ENCODE assay signal across 43 mouse cellular contexts in the genomic region with DNA sequence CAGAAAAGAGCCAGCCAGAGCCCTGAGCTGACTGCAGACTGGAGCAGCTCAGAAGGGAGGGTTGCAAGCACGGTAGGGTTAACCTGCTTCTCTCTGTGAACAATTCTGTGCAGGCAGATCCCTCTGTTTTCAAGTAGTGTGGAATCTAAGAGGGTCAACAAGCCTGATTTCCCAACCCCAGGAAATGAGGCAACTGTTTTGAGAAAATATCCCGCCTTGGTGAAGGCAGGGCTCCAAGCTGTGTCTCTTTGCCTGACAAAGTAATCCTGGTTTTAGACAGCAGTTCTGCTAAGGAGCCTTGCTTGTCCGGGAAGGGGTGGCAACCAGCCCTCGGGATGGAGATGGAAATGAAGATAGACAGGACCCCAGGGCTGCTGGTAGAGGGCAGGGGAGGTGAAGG. TPM values are rescaled to one million over a fixed set of nuclear protein-coding genes. Genes with fewer than 3 reads are reported as not detected.
A peak's percentile ranks its signal among the peaks of the same experiment; 100 is the strongest.
DNase-seq lines count a peak whose midpoint lies in the region; ATAC-seq and TF ChIP-seq lines count a peak whose summit lies in the region.
"Had no signal": no experiment of that assay in that cellular context is flagged by ENCODE, and none has a peak within 500 bp of the region (broad histone marks: within the 10 kb centered on the region; RNA-seq: fewer than 3 reads in every experiment).

No protein-coding gene starts in this region.

- H3K27ac ChIP-seq in heart, embryonic 11.5 days (ENCODE audit: low read depth, low read length): no peak overlapping the region
- 0 out of 2 replicates have a peak overlapping the region, but pooled peaks have one; percentile 22 for H3K27ac ChIP-seq in liver, postnatal 0 days (ENCODE audit: low read depth)
- no peak overlapping the region for H3K27ac ChIP-seq in liver, embryonic 11.5 days (ENCODE audit: low read depth, low read length)
- H3K27ac ChIP-seq in left cerebral cortex, adult 2 months: no peak overlapping the region
- H3K27ac ChIP-seq: embryonic facial prominence, embryonic 10.5 days; embryonic facial prominence, embryonic 15.5 days; forebrain, embryonic 15.5 days; gastrocnemius, adult 2 months; heart, embryonic 13.5 days; hindbrain, embryonic 10.5 days; hindbrain, embryonic 15.5 days; kidney, embryonic 15.5 days; limb, embryonic 13.5 days; liver, embryonic 13.5 days; macrophage; neural tube, embryonic 15.5 days had no signal

- H3K4me1 ChIP-seq in heart, embryonic 11.5 days (ENCODE audit: control insufficient read depth, insufficient read depth, low read length): peaks cover 3% of the 10 kb centered on the region; the same call in 1 of the 2 replicates
- H3K4me1 ChIP-seq in liver, postnatal 0 days (ENCODE audit: insufficient read depth): peaks cover 8% of the 10 kb centered on the region
- H3K4me1 ChIP-seq in liver, embryonic 11.5 days (replicated peaks; ENCODE audit: control insufficient read depth, insufficient read depth, low read length): peaks cover 5% of the 10 kb centered on the region; the same call in 1 of the 2 replicates
- H3K4me1 ChIP-seq in lung, adult 2 months (ENCODE audit: control insufficient read depth, insufficient read depth, low read length): no peaks in the 10 kb centered on the region
- H3K4me1 ChIP-seq: embryonic facial prominence, embryonic 15.5 days; forebrain, embryonic 15.5 days; hindbrain, embryonic 15.5 days; kidney, embryonic 15.5 days; limb, embryonic 13.5 days; neural tube, embryonic 15.5 days had no signal

- H3K4me2 ChIP-seq in heart, embryonic 11.5 days: no peak overlapping the region
- no peak overlapping the region for H3K4me2 ChIP-seq in liver, postnatal 0 days (ENCODE audit: low read depth, low read length)
- H3K4me2 ChIP-seq in liver, embryonic 11.5 days: no peak overlapping the region
- H3K4me2 ChIP-seq: embryonic facial prominence, embryonic 15.5 days; forebrain, embryonic 15.5 days; heart, embryonic 13.5 days; hindbrain, embryonic 15.5 days; kidney, embryonic 15.5 days; limb, embryonic 13.5 days; liver, embryonic 13.5 days; neural tube, embryonic 15.5 days had no signal

- 60% methylated on average over 4 of the region's 4 CpGs for WGBS in heart, embryonic 11.5 days (ENCODE audit: insufficient replicate concordance)
- 53% methylated on average over 4 of the region's 4 CpGs for WGBS in liver, postnatal 0 days (ENCODE audit: insufficient replicate concordance)
- 67% methylated on average over 4 of the region's 4 CpGs for WGBS in liver, embryonic 11.5 days
- 43% methylated on average over 4 of the region's 4 CpGs for WGBS in lung, adult 2 months

- no peaks in the 10 kb centered on the region for H3K27me3 ChIP-seq in heart, embryonic 11.5 days (ENCODE audit: control insufficient read depth, insufficient read depth, low read length)
- H3K27me3 ChIP-seq in liver, postnatal 0 days (ENCODE audit: insufficient read depth, low read length): no peaks in the 10 kb centered on the region
- no peaks in the 10 kb centered on the region for H3K27me3 ChIP-seq in liver, embryonic 11.5 days (replicated peaks; ENCODE audit: control insufficient read depth, insufficient read depth, low read length)
- H3K27me3 ChIP-seq: CH12.LX; embryonic facial prominence, embryonic 15.5 days; forebrain, embryonic 15.5 days; hindbrain, embryonic 15.5 days; kidney, embryonic 15.5 days; limb, embryonic 13.5 days; neural tube, embryonic 15.5 days had no signal

- no peak for TF ChIP-seq EP300 in liver, postnatal 0 days (IDR thresholded peaks at IDR 0.05; ENCODE audit: low read depth)

- H3K9me3 ChIP-seq in heart, embryonic 11.5 days (replicated peaks; ENCODE audit: control insufficient read depth, low read length): no peaks in the 10 kb centered on the region
- no peaks in the 10 kb centered on the region for H3K9me3 ChIP-seq in liver, postnatal 0 days (ENCODE audit: low read length)
- H3K9me3 ChIP-seq in liver, embryonic 11.5 days (ENCODE audit: control insufficient read depth, low read length): no peaks in the 10 kb centered on the region
- H3K9me3 ChIP-seq: embryonic facial prominence, embryonic 15.5 days; forebrain, embryonic 15.5 days; heart, embryonic 13.5 days; hindbrain, embryonic 10.5 days; hindbrain, embryonic 15.5 days; kidney, embryonic 15.5 days; limb, embryonic 13.5 days; liver, embryonic 13.5 days; neural tube, embryonic 15.5 days had no signal

- TF ChIP-seq POLR2A in lung, adult 2 months (IDR thresholded peaks at IDR 0.05; ENCODE audit: borderline replicate concordance, extremely low read depth, low read depth, low read length): peak; percentile 38; the same call in 1 of the 2 replicates

- TF ChIP-seq CTCF in liver, postnatal 0 days (IDR thresholded peaks at IDR 0.05; ENCODE audit: low read depth): no peak
- TF ChIP-seq CTCF in lung, adult 2 months (IDR thresholded peaks at IDR 0.05; ENCODE audit: insufficient read depth, low read length): no peak
- TF ChIP-seq CTCF in left cerebral cortex, adult 2 months (IDR thresholded peaks at IDR 0.05): no peak

- ATAC-seq in heart, embryonic 11.5 days (replicated peaks; ENCODE audit: insufficient number of reproducible peaks, low FRiP score, low TSS enrichment): no peak
- no peak for ATAC-seq in liver, postnatal 0 days
- no peak for ATAC-seq in liver, embryonic 11.5 days (replicated peaks; ENCODE audit: low FRiP score)
- ATAC-seq: activated CD4-positive, CD25-positive, alpha-beta regulatory T cell, adult 4 months; forebrain, embryonic 15.5 days; inflammation-experienced regulatory T-cells, adult 6 months had no signal

- no peaks in the 10 kb centered on the region for H3K36me3 ChIP-seq in heart, embryonic 11.5 days (ENCODE audit: control insufficient read depth, insufficient read depth, low read length)
- no peaks in the 10 kb centered on the region for H3K36me3 ChIP-seq in liver, postnatal 0 days (replicated peaks; ENCODE audit: insufficient read depth, low read length)
- H3K36me3 ChIP-seq in liver, embryonic 11.5 days (ENCODE audit: control insufficient read depth, insufficient read depth, low read length): no peaks in the 10 kb centered on the region
- H3K36me3 ChIP-seq: embryonic facial prominence, embryonic 10.5 days; embryonic facial prominence, embryonic 15.5 days; forebrain, embryonic 15.5 days; heart, embryonic 13.5 days; hindbrain, embryonic 10.5 days; hindbrain, embryonic 15.5 days; kidney, embryonic 15.5 days; limb, embryonic 13.5 days; liver, embryonic 13.5 days; neural tube, embryonic 15.5 days had no signal

- H3K4me3 ChIP-seq in heart, embryonic 11.5 days (ENCODE audit: low read depth, low read length): no peak overlapping the region
- H3K4me3 ChIP-seq in liver, postnatal 0 days (ENCODE audit: low read depth, low read length): no peak overlapping the region
- no peak overlapping the region for H3K4me3 ChIP-seq in liver, embryonic 11.5 days (ENCODE audit: low read depth, low read length)
- H3K4me3 ChIP-seq in lung, adult 2 months (replicated peaks; ENCODE audit: extremely low read depth, low read depth, low read length): no peak overlapping the region
- H3K4me3 ChIP-seq in left cerebral cortex, adult 2 months: no peak overlapping the region
- H3K4me3 ChIP-seq: embryonic facial prominence, embryonic 10.5 days; embryonic facial prominence, embryonic 15.5 days; forebrain, embryonic 15.5 days; gastrocnemius, adult 2 months; heart, embryonic 13.5 days; hindbrain, embryonic 10.5 days; hindbrain, embryonic 15.5 days; kidney, embryonic 15.5 days; limb, embryonic 13.5 days; liver, embryonic 13.5 days; neural tube, embryonic 15.5 days had no signal

- H3K9ac ChIP-seq in heart, embryonic 11.5 days (ENCODE audit: low read depth, low read length): no peak overlapping the region
- no peak overlapping the region for H3K9ac ChIP-seq in liver, postnatal 0 days (replicated peaks)
- H3K9ac ChIP-seq in liver, embryonic 11.5 days (ENCODE audit: low read depth, low read length): no peak overlapping the region
- H3K9ac ChIP-seq: embryonic facial prominence, embryonic 15.5 days; forebrain, embryonic 15.5 days; heart, embryonic 13.5 days; hindbrain, embryonic 15.5 days; kidney, embryonic 15.5 days; limb, embryonic 13.5 days; liver, embryonic 13.5 days; neural tube, embryonic 15.5 days had no signal

- intact Hi-C loops in left cerebral cortex, postnatal 36 days (cut with DNase I): no loop called here
- intact Hi-C loops in left cerebral cortex, adult 2 months (cut with DNase I): no loop called here

- DNase-seq in heart, adult 11 months: peak; percentile 81
- DNase-seq in liver, postnatal 0 days: no peak
- no peak for DNase-seq in liver, embryonic 11.5 days (ENCODE audit: low spot score)
- DNase-seq in lung, adult 2 months: peak; percentile 66
- DNase-seq in lung, postnatal 25 days (ENCODE audit: low spot score): peak; percentile 77
- DNase-seq in left cerebral cortex, postnatal 36 days (ENCODE audit: low spot score in 2 of 2): no peak
- DNase-seq in left cerebral cortex, adult 2 months (ENCODE audit: extremely low spot score in 1 of 2, low spot score in 2 of 2): no peak
- DNase-seq: adrenal gland, adult 8-10 months; cerebellum, adult 2 months; cerebellum, postnatal 25 days; gastrocnemius, adult 2 months; gastrocnemius, postnatal 36 days; heart, postnatal 10 days; kidney, adult 18-20 months; kidney, postnatal 25 days; liver, embryonic 13.5 days; midbrain, embryonic 14.5 days; retina, postnatal 1 day; right cerebral cortex, postnatal 14 days; thymus, adult 2 months; thymus, postnatal 36 days had no signal

RNA-seq across cellular contexts. Expression of a gene that starts 17.5 kb away (rescaled TPM):
- polyA plus RNA-seq in heart, embryonic 11.5 days (2014; fragmentation: Nextera tagmentation; extraction: Ambion mirVana): 1.5 and 1.9 TPM in 2 replicates
- polyA plus RNA-seq in liver, postnatal 0 days (2015; fragmentation: Nextera tagmentation; extraction: Ambion mirVana): 18.8 and 19.3 TPM in 2 replicates
- polyA plus RNA-seq in liver, embryonic 11.5 days (2014; fragmentation: Nextera tagmentation; extraction: Ambion mirVana): 0.41 and 0.49 TPM in 2 replicates
- 1,144 and 1,277 TPM in 2 replicates for polyA plus RNA-seq in lung, adult 2 months (2012; rRNA removed)
- total RNA-seq in left cerebral cortex, postnatal 36 days (2021): 10 to 100 TPM; 12.0 to 12.4 TPM
- total RNA-seq in left cerebral cortex, adult 2 months (2021): 10 to 100 TPM; 14.0 TPM
- polyA plus RNA-seq: activated CD4-positive, CD25-positive, alpha-beta regulatory T cell, adult 4 months had no signal

RNA-seq across cellular contexts. Expression of a gene that starts 28.8 kb away (rescaled TPM):
- 1.0 and 1.2 TPM in 2 replicates for polyA plus RNA-seq in heart, embryonic 11.5 days (2014; fragmentation: Nextera tagmentation; extraction: Ambion mirVana)
- polyA plus RNA-seq in liver, postnatal 0 days (2015; fragmentation: Nextera tagmentation; extraction: Ambion mirVana): 0.14 TPM in 1 of 2 replicates, not detected in the other
- 0.36 and 0.71 TPM in 2 replicates for polyA plus RNA-seq in liver, embryonic 11.5 days (2014; fragmentation: Nextera tagmentation; extraction: Ambion mirVana)
- 0.14 and 7.7 TPM in 2 replicates for polyA plus RNA-seq in lung, adult 2 months (2012; rRNA removed)
- total RNA-seq in left cerebral cortex, postnatal 36 days (2021): under 1 TPM in 1 of 2 experiments, not detected in 1; 0.27 TPM
- total RNA-seq in left cerebral cortex, adult 2 months (2021): under 1 TPM in 1 of 2 experiments, not detected in 1; 0.25 TPM
- total RNA-seq: ES-E14; layer of hippocampus, adult 18-20 months; layer of hippocampus, postnatal 10 days; megakaryocyte-erythroid progenitor cell, adult 5-6 weeks had no signal
- polyA plus RNA-seq: activated CD4-positive, CD25-positive, alpha-beta regulatory T cell, adult 4 months; forebrain, embryonic 15.5 days; inflammation-experienced regulatory T-cells, adult 6 months; macrophage had no signal

RNA-seq across cellular contexts. Expression of a gene that starts 53.4 kb away (rescaled TPM):
- polyA plus RNA-seq in heart, embryonic 11.5 days (2014; fragmentation: Nextera tagmentation; extraction: Ambion mirVana): 1.7 and 1.9 TPM in 2 replicates
- polyA plus RNA-seq in liver, postnatal 0 days (2015; fragmentation: Nextera tagmentation; extraction: Ambion mirVana): 0.26 TPM in 2 replicates
- not detected in 2 replicates for polyA plus RNA-seq in liver, embryonic 11.5 days (2014; fragmentation: Nextera tagmentation; extraction: Ambion mirVana)
- 14.1 TPM in 1 of 2 replicates, not detected in the other for polyA plus RNA-seq in lung, adult 2 months (2012; rRNA removed)
- total RNA-seq in left cerebral cortex, postnatal 36 days (2021): under 1 TPM; 0.23 to 0.30 TPM
- total RNA-seq in left cerebral cortex, adult 2 months (2021): not detected
- total RNA-seq: adrenal gland, postnatal 4 days; gastrocnemius, adult 2 months; gastrocnemius, postnatal 36 days; heart, postnatal 10 days; left cerebral cortex, adult 18-20 months; left cerebral cortex, postnatal 25 days; megakaryocyte-erythroid progenitor cell, adult 5-6 weeks had no signal
- polyA plus RNA-seq: activated CD4-positive, CD25-positive, alpha-beta regulatory T cell, adult 4 months; cerebellum, adult 2 months; embryonic facial prominence, embryonic 10.5 days; hindbrain, embryonic 10.5 days; inflammation-experienced regulatory T-cells, adult 6 months; macrophage; midbrain, embryonic 14.5 days; small intestine, adult 2 months had no signal

Comparison
In these comparisons a context has a peak if more than half of its experiments do, and no peak if none do; other contexts are left out.
1. DNase-seq: peak in heart, adult 11 months (single experiment), lung, adult 2 months (single experiment) and lung, postnatal 25 days (single experiment); none in liver, postnatal 0 days (single experiment), liver, embryonic 11.5 days (single experiment), left cerebral cortex, postnatal 36 days (0 of 2) and left cerebral cortex, adult 2 months (0 of 2).
2. RNA of a gene that starts 17.5 kb away (polyA plus RNA-seq): 1,144 to 1,277 TPM in lung, adult 2 months; 18.8 to 19.3 TPM in liver, postnatal 0 days, 1.5 to 1.9 TPM in heart, embryonic 11.5 days and 0.41 to 0.49 TPM in liver, embryonic 11.5 days; every median in the first group is over 10 times any median in the second.